Mouse (Mus musculus) frontal cortex, postnatal 14 days (tissue): ENCODE data around the gene Ormdl3.
A peak's percentile ranks its signal among the peaks of the same experiment; 100 is the strongest.
"Not testable (repeated sequence)": the region's sequence is repeated elsewhere in the genome, so short reads cannot be mapped to it uniquely, and the experiment has no call there.

Experiments used
- DNase-seq, 2 experiments: peaks; one replicate each; pipeline ENCODE4 v3.0.0; 2022; ENCODE audit warnings: low spot score in 2 of 2

Ormdl3 gene

GRCm38 (mm10) chr11:98586892-98587563 lies at the start of gene Ormdl3:
TSS of gene Ormdl3 (minus strand) at chr11:98587368.
- peak; percentile 94 to 99 for DNase-seq

GRCm38 (mm10) chr11:98635312-98635970 lies 48.3 kb upstream of the Ormdl3 start:
- DNase-seq = not testable (repeated sequence)

GRCm38 (mm10) chr11:98630646-98631045 lies 43.5 kb upstream of the Ormdl3 start:
- no peak for DNase-seq

DNA sequence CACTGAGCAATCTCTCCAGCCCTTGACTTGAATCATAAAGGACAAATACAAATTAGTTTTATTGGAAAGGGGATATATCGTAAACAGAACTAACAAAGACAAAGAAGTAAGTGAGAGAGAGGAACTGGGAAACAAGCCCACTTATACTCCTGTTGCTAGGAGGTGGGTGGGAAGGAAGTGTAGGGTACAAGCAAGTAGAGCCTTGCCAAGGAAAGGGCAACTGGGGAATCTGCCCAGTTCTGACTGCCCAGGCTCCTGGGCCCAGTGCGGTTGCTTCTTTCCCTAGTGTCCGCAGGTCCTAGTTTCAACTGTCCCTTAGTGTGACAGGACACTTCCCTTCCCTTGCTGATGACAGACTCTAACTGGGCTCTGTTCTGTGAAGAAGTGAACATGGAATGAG lies 41.5 kb upstream of the Ormdl3 start:
- no peak for DNase-seq

DNA sequence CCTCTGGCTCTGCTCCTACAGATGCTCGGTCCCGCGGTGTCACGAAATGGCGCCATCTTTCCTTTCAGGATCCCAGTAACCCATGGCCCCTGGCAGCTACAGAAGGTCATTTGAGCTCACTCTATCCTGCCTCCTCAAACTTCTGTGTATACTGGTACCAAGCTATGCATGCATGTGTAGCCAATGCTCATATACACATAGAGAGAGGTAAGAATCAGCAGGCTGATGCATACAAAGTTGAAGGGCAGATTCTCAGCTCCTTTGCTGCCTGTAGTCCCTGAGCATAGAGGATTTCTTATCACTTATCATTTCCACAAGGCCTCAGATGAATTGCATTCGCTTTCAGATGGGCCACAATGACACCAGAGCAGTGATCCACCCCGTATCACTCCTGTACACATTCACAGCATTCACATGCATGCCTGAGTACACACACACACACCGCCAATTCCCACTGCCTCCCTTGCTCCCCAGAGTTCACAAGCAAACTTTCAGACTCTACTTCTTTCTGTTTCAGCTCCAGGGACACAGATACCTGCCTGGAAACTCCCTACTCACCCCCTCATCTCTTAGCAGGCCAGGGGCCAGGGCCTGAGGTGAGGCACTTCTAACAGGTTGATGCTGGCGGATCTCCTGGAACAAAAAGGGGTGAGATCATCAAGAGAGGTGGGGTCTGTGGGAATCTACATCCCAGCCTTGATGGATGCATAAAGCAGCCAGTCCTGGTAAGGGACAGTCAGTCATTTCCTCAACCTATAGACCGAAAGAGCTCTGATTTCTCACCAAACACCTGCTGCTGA lies 38.6 kb upstream of the Ormdl3 start, which contains the start of the genes Gm12355 and Gsdma3:
Gene Gm12355, minus strand, starts transcription at position 51 of the 800 bp plus-strand sequence.
Gene Gsdma3, plus strand, starts transcription at position 750 of the 800 bp plus-strand sequence.
- no peak for DNase-seq

DNA sequence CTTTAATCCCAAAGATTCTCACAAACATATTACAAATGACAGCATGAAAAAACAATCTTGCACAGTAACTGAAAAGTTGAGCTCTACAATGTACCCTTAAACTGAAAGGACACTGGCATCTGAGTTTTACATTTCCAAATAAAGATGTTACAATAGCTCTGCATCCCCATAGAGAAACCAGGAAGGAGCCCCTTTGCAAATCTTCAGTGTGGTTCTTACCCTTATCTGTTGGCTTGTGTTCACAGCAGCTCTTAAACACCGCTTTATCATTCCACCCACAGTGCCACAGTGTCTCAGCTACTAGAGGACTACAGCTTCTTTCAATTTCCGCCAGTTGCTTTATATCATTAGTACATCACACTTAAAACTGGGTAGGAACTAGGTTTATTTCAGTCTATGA lies 37.2 kb upstream of the Ormdl3 start:
- DNase-seq = not testable (repeated sequence)

- DNase-seq = not testable (repeated sequence)
These were observed 36.8 kb upstream of the Ormdl3 start for GRCm38 (mm10) chr11:98623981-98624380.

- no peak for DNase-seq
These were observed 33.6 kb upstream of the Ormdl3 start for GRCm38 (mm10) chr11:98620791-98621190.

DNA sequence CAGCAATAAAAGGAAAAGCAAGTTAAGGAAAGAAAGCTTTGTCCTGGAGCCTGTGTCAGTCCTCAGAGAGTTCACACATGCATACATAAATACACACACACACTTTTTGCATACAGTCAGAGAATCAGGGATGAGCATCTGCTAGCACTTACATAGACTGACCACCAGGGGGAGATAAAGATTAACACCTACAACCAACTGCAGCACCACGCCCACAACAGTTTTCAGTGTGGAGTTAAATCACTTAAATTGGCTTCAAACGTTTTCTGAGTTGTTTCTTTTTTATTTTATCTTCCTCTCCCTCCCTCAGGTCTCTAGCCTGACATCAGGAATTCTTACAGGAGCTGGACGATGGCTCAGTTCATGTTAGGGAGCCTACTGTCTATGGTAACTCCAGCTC lies 19.6 kb upstream of the Ormdl3 start:
- no peak for DNase-seq

DNA sequence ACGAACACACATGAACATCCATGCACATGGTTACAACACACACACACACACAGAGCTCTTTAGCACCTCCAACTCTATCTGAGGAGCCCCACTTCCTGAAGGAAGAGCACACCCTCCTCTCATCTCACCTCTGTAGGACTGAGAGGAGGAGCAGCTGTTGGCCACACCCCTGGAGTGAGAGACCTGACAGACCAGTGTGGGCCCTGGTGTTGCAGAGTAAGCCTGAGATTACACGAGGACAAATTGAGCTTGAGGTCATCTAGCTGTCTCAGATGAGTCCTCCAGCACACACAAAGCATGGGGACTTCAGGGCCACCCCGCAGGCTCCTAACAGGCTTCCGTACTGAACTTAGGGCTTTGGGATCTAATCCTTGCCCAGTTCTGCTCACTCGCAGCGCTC lies 17.7 kb upstream of the Ormdl3 start:
- DNase-seq = not testable (repeated sequence)

DNA sequence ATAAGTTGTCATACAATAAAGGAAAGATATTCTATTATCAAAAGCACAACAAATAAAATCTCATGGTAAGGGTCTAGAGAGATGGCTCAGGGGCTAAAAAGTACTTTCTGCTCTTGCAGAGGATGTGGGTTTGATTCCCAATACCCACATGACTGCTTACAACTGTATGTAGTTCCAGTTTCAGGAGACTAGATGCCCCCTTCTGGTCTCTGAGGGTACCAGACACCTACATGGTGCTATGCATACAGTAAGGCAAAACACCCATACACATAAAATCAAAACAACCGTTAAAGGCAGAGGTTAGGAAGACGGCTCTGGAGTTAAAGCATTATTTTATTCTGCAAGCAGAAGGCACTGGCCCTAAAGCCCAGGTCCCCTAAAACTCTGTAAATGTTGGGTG lies 16.8 kb upstream of the Ormdl3 start:
- DNase-seq = no peak

DNA sequence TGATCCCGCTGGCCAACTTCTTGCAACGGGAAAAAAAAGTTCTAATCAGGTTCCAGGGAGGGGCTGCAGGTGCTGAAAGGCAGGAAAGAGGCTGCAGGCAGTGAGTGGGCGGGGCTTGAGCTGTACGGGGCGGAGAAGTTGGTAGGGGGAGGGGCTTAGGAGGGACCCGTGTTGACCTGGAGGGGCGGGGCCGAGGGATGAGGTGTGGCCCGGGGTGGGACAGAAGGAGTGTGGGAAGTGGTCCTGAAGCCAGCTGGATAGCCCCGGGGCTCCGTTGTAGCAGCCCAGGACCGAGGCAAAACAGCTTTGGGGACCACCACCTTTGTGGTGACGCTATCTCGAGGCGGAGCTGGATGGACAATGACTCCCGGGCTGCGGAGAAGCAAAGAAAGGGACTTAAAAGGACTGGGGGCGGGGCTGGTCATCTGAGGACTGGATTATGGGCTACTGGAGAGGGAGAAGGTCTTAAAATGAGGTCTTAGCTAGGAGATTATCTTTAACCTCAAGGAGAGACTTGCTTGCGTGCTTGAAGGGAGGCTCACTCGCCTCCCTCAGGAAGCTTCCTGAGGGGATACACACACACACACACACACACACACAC lies 15.0 kb upstream of the Ormdl3 start:
- no peak for DNase-seq

GRCm38 (mm10) chr11:98599291-98599690 lies 12.1 kb upstream of the Ormdl3 start:
- DNase-seq = no peak

DNA sequence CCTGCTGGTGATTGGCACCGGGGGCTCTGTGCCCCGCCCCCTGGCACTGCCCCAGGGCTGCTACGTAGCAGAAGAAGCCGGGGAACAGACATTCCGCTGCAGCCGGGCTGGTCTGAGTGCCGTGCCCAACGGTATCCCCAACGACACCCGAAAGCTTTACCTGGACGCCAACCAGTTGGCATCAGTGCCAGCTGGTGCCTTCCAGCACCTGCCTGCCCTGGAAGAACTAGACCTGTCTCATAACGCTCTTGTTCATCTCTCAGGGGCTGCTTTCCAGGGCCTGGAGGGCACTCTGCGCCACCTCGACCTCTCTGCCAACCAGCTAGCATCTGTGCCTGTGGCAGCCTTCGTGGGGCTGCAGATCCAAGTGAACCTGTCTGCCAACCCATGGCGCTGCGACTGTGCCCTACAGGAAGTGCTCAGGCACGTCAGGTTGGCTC lies 11.7 kb upstream of the Ormdl3 start:
- DNase-seq = no peak

GRCm38 (mm10) chr11:98597991-98598390 lies 10.8 kb upstream of the Ormdl3 start, which contains the start of gene Lrrc3c:
TSS of gene Lrrc3c (plus strand) at chr11:98598291.
- no peak for DNase-seq

DNA sequence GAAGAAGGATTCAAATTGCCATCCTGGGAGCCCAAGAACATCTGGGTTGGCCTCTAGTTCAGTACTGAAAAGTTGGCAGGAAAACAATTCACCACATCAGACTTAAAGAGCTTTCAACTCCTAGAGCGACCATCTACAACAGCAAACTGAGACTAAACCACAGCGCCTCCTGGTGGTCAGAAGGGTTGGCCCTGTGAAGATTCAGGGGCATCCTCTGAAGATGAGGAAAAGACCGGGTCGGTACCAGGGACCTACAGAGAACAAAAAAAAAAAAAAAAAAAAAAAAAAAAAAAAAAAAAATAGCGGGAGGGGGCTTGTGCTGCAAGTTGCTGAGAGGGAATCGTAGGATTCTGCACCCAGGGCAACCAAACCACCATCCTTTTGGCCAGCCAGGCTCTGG lies 10.2 kb upstream of the Ormdl3 start:
- no peak for DNase-seq

GRCm38 (mm10) chr11:98595955-98596354 lies 8.8 kb upstream of the Ormdl3 start:
- no peak for DNase-seq

DNA sequence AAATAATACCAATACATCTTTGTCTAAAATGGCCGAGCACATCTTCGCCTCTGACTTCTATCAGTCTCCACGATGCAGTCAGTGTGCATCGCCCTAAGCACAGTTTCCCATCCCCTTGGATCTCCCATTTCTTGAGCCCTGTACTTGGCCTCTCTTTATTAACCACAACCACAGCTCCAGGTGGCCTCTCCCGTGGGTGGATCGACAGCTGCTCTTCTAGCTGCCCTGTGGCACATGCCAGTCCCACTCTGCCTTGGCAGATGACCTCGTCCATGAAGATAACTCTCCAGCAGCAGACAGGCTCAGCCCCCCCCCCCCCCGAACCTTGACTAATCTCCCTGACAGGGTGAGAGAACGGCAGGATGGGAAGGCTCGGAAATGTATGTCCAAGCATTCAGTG lies 8.3 kb upstream of the Ormdl3 start:
- DNase-seq = no peak

GRCm38 (mm10) chr11:98595021-98595420 lies 7.9 kb upstream of the Ormdl3 start:
- no peak for DNase-seq

DNA sequence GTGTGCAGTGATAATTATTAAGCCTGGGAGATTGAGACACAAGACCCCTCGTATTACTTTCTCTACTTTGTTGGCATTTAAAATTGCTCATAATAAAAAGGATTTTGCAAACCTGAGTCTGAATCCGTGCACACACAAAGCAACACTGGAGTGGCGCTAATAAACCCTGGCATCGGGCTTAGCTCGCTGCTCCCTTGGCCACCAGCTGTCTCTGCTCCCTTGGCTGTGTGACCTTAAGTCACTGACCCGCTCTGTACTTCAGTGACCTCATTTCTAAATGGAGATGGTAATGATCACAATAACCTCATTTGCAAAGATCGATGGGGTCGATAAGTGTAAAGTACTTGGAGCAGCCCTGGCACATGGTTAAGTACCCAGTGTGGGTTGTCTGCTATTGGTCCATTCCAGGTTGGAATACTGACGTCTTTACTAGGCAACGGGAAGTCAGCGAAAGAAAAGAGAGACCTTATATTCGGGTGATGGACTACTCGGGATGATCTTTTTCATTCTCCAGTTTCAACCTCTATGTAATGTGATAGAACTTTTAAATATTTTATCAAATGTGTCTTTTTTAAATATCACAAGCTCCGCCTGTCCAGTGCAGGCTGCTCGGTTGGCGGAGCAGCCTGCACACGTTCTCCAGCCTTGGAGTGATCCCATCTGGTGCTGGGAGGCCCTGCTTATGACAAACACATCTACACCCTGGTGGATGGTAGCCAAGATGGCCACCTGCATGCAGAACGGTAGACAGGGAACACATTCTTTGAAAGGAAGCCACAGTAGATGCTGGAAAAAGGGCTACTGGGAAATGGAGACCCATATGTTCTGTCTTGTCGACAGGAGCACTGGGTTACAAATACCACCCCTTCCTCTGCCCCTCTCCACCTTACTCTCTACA lies 3.6 kb upstream of the Ormdl3 start:
- DNase-seq = no peak

- DNase-seq = no peak
These were observed 2.1 kb upstream of the Ormdl3 start for GRCm38 (mm10) chr11:98589306-98589705.
